Mouse (Mus musculus): ENCODE results near the gene Padi6. TPM values are rescaled to one million over a fixed set of nuclear protein-coding genes. Genes with fewer than 3 reads are reported as not detected.

Gene Padi6
- polyA plus RNA-seq, 2 experiments, result not detected

GRCm38 (mm10) chr4:140703636-140704035, 38.8 kb downstream of the Padi6 start:
- no peak for DNase-seq (ENCODE audit: low spot score)
- H3K9me3 ChIP-seq (ENCODE audit: control insufficient read depth, low read length), result no peaks in the 10 kb centered on the region
- H3K4me3 ChIP-seq (replicated peaks; ENCODE audit: low read length), result peak overlapping the region; percentile 83
- peak overlapping the region; percentile 91 for H3K4me2 ChIP-seq (replicated peaks; ENCODE audit: low read depth, low read length, severe bottlenecking)
- peak overlapping the region; percentile 97 for H3K9ac ChIP-seq (ENCODE audit: low read depth, low read length, severe bottlenecking)
- H3K27me3 ChIP-seq (ENCODE audit: control insufficient read depth, insufficient read depth, low read length), result no peaks in the 10 kb centered on the region
- TF ChIP-seq POLR2A (IDR thresholded peaks at IDR 0.05; ENCODE audit: borderline replicate concordance, extremely low read depth, insufficient read depth, insufficient read length), result no peak
- no peak for ATAC-seq (ENCODE audit: low FRiP score, low read depth)
- 11% methylated on average over 8 of the region's 8 CpGs for WGBS
- H3K27ac ChIP-seq (replicated peaks; ENCODE audit: low read depth, low read length), result peak overlapping the region; percentile 99; the same call in 1 of the 2 replicates
- peaks cover 32% of the 10 kb centered on the region for H3K36me3 ChIP-seq (ENCODE audit: control insufficient read depth, insufficient read depth, low read length)
- H3K4me1 ChIP-seq (ENCODE audit: control insufficient read depth, insufficient read depth, low read length), result peaks cover 29% of the 10 kb centered on the region

- ATAC-seq (ENCODE audit: low FRiP score, low read depth) (peak; percentile 77), DNase-seq (ENCODE audit: low spot score) (peak; percentile 81)
- H3K36me3 ChIP-seq (ENCODE audit: control insufficient read depth, insufficient read depth, low read length), result peaks cover 23% of the 10 kb centered on the region
- H3K4me2 ChIP-seq (replicated peaks; ENCODE audit: low read depth, low read length, severe bottlenecking), result peak overlapping the region; percentile 91
- H3K4me3 ChIP-seq (replicated peaks; ENCODE audit: low read length), result peak overlapping the region; percentile 83
- H3K27me3 ChIP-seq (ENCODE audit: control insufficient read depth, insufficient read depth, low read length), result no peaks in the 10 kb centered on the region
- peak overlapping the region; percentile 99 for H3K27ac ChIP-seq (replicated peaks; ENCODE audit: low read depth, low read length)
- no peaks in the 10 kb centered on the region for H3K9me3 ChIP-seq (ENCODE audit: control insufficient read depth, low read length)
- H3K9ac ChIP-seq (ENCODE audit: low read depth, low read length, severe bottlenecking), result peak overlapping the region; percentile 97
- 2% methylated on average over 27 of the region's 68 CpGs for WGBS
- TF ChIP-seq POLR2A (IDR thresholded peaks at IDR 0.05; ENCODE audit: borderline replicate concordance, extremely low read depth, insufficient read depth, insufficient read length), result no peak
- peaks cover 29% of the 10 kb centered on the region for H3K4me1 ChIP-seq (ENCODE audit: control insufficient read depth, insufficient read depth, low read length)
Measured at GRCm38 (mm10) chr4:140702611-140703327, 39.7 kb downstream of the Padi6 start.

- Histone ChIP-seq H3K27ac (replicated peaks; ENCODE audit: low read depth, low read length) (peak overlapping the region; percentile 99), H3K27me3 (ENCODE audit: control insufficient read depth, insufficient read depth, low read length) (no peaks in the 10 kb centered on the region), H3K36me3 (ENCODE audit: control insufficient read depth, insufficient read depth, low read length) (peaks cover 22% of the 10 kb centered on the region), H3K9me3 (ENCODE audit: control insufficient read depth, low read length) (no peaks in the 10 kb centered on the region), H3K4me1 (ENCODE audit: control insufficient read depth, insufficient read depth, low read length) (peaks cover 29% of the 10 kb centered on the region), H3K4me2 (replicated peaks; ENCODE audit: low read depth, low read length, severe bottlenecking) (peak overlapping the region; percentile 91), H3K9ac (ENCODE audit: low read depth, low read length, severe bottlenecking) (peak overlapping the region; percentile 97), H3K4me3 (replicated peaks; ENCODE audit: low read length) (peak overlapping the region; percentile 83)
- no peak for TF ChIP-seq POLR2A (IDR thresholded peaks at IDR 0.05; ENCODE audit: borderline replicate concordance, extremely low read depth, insufficient read depth, insufficient read length)
- ATAC-seq (ENCODE audit: low FRiP score, low read depth), result peak; percentile 8
- peak; percentile 78 for DNase-seq (ENCODE audit: low spot score)
- 0% methylated on average over 19 of the region's 107 CpGs for WGBS
Measured at GRCm38 (mm10) chr4:140701716-140702561, 40.5 kb downstream of the Padi6 start.

- WGBS, result under 1% methylated on average over 48 of the region's 61 CpGs
- DNase-seq (ENCODE audit: low spot score) (peak; percentile 70), ATAC-seq (ENCODE audit: low FRiP score, low read depth) (peak; percentile 78)
- Histone ChIP-seq H3K4me3 (replicated peaks; ENCODE audit: low read length) (peak overlapping the region; percentile 83), H3K27me3 (ENCODE audit: control insufficient read depth, insufficient read depth, low read length) (no peaks in the 10 kb centered on the region), H3K9ac (ENCODE audit: low read depth, low read length, severe bottlenecking) (peak overlapping the region; percentile 97), H3K4me1 (ENCODE audit: control insufficient read depth, insufficient read depth, low read length) (peaks cover 29% of the 10 kb centered on the region), H3K36me3 (ENCODE audit: control insufficient read depth, insufficient read depth, low read length) (peaks cover 16% of the 10 kb centered on the region), H3K9me3 (ENCODE audit: control insufficient read depth, low read length) (no peaks in the 10 kb centered on the region), H3K27ac (replicated peaks; ENCODE audit: low read depth, low read length) (peak overlapping the region; percentile 99), H3K4me2 (replicated peaks; ENCODE audit: low read depth, low read length, severe bottlenecking) (peak overlapping the region; percentile 91)
- peak; percentile 42; the same call in 1 of the 2 replicates for TF ChIP-seq POLR2A (IDR thresholded peaks at IDR 0.05; ENCODE audit: borderline replicate concordance, extremely low read depth, insufficient read depth, insufficient read length)
Measured at GRCm38 (mm10) chr4:140701049-140701715, 41.3 kb downstream of the Padi6 start.
